Mouse (Mus musculus) forebrain, embryonic 16.5 days (tissue): ENCODE measurements around the gene Agbl3. TPM values are rescaled to one million over a fixed set of nuclear protein-coding genes. Genes with fewer than 3 reads are reported as not detected.

Experiments used
- ATAC-seq: fragments of 200-750 bp; cut with Nextera tagmentation; 2 replicates; pipeline ENCODE4 v1.8.0; 2017; ENCODE audit warnings: mild to moderate bottlenecking, moderate library complexity
- H3K27ac ChIP-seq: fragments of 300-500 bp; sonication (generic); 2 replicates; pipeline ENCODE4 v1.5.1; 2014; ENCODE audit warnings: low read length, control low read depth
- H3K27me3 ChIP-seq: fragments of 300-500 bp; sonication (generic); replicated peaks from 2 replicates; pipeline ENCODE4 v1.6.1; 2014; ENCODE audit warnings: low read length; ENCODE audit not compliant: control insufficient read depth, insufficient read depth
- H3K36me3 ChIP-seq: fragments of 300-500 bp; sonication (generic); 2 replicates; pipeline ENCODE4 v1.6.1; 2014; ENCODE audit not compliant: control insufficient read depth, insufficient read depth
- H3K4me1 ChIP-seq: fragments of 300-500 bp; sonication (generic); replicated peaks from 2 replicates; pipeline ENCODE4 v1.6.1; 2014; ENCODE audit warnings: low read length; ENCODE audit not compliant: control insufficient read depth, insufficient read depth
- H3K4me2 ChIP-seq: fragments of 300-500 bp; sonication (generic); 2 replicates; pipeline ENCODE4 v1.6.1; 2014; ENCODE audit warnings: mild to moderate bottlenecking, low read length, control low read depth
- H3K4me3 ChIP-seq: fragments of 300-500 bp; sonication (generic); replicated peaks from 2 replicates; pipeline ENCODE4 v1.5.1; 2014; ENCODE audit warnings: mild to moderate bottlenecking, low read length, control low read depth
- H3K9ac ChIP-seq: fragments of 300-500 bp; sonication (generic); replicated peaks from 2 replicates; pipeline ENCODE4 v1.6.1; 2014; ENCODE audit warnings: low read depth, low read length, control low read depth
- H3K9me3 ChIP-seq: fragments of 300-500 bp; sonication (generic); 2 replicates; pipeline ENCODE4 v1.6.1; 2016; ENCODE audit warnings: low read length; ENCODE audit not compliant: control insufficient read depth
- WGBS: fragments of 180-500 bp; shearing (Covaris S2); extraction: QIAGEN DNeasy Blood & Tissue Kit; methylation state at CpG from one replicate; pipeline ENCODE4 v1.1.7; 2014; 5-methylcytosine and 5-hydroxymethylcytosine counted together
- polyA plus RNA-seq: library from polyadenylated mRNA; unstranded; fragments of >200 nt; fragmentation: Nextera tagmentation; extraction: Ambion mirVana; gene quantifications from 2 replicates; pipeline ENCODE4 v1.2.1, GENCODE M21; 2015

The Agbl3 gene
- polyA plus RNA-seq, 1 experiment from 2014 or later, result 7.5 TPM

DNA sequence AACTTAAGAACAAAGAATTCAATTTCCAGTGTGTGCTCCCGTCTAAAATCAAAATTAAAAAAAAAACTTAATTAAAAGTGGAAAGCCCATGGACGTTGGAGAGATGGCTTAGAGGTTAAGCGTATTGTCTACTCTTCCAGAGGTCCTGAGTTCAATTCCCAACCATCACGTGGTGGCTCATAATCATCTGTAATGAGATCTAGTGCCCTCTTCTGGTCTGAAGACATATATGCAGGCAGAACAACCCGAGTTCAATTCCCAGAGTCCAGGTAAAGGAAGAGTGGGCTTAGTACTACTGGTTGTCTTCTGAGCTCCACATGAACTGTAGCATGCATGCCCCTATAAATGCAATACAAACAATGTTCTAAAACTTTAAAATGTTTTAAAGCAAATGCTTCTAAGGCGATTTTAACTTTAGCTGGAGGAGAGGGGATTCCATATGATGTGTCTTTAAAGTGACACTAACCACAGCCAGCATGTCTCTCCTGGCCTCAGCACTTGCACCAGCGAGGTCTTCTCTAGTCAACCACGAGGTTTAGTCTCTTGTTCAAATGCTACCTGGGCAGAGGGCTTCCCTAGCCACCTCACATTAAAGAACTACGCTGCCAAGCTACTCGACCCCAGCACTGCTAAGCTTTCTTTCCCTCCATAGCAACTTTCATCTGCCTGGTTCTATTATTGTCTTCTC, 2.1 kb upstream of the Agbl3 start:
- peaks cover 3% of the 10 kb centered on the region for H3K4me1 ChIP-seq
- no peak overlapping the region for H3K4me3 ChIP-seq
- no peak overlapping the region for H3K27ac ChIP-seq
- peaks cover 2% of the 10 kb centered on the region; the same call in 1 of the 2 replicates for H3K36me3 ChIP-seq
- ATAC-seq, result no peak
- WGBS, result 68% methylated on average over 10 of the region's 10 CpGs
- H3K9me3 ChIP-seq, result no peaks in the 10 kb centered on the region
- H3K27me3 ChIP-seq, result no peaks in the 10 kb centered on the region
- H3K9ac ChIP-seq, result no peak overlapping the region
- H3K4me2 ChIP-seq, result no peak overlapping the region

GRCm38 (mm10) chr6:34780943-34781289, 684 bp downstream of the Agbl3 start:
- Histone ChIP-seq H3K27me3 (no peaks in the 10 kb centered on the region), H3K27ac (peak overlapping the region; percentile 97), H3K4me3 (peak overlapping the region; percentile 75), H3K36me3 (peaks cover 4% of the 10 kb centered on the region; the same call in 1 of the 2 replicates), H3K9ac (peak overlapping the region; percentile 93), H3K9me3 (no peaks in the 10 kb centered on the region), H3K4me2 (peak overlapping the region; percentile 57), H3K4me1 (peaks cover 3% of the 10 kb centered on the region)
- no peak for ATAC-seq
- 5% methylated on average over 13 of the region's 13 CpGs for WGBS

- Histone ChIP-seq H3K9ac (no peak overlapping the region), H3K4me3 (no peak overlapping the region), H3K4me1 (peaks cover 3% of the 10 kb centered on the region), H3K4me2 (no peak overlapping the region), H3K36me3 (peaks cover 7% of the 10 kb centered on the region; the same call in 1 of the 2 replicates), H3K9me3 (no peaks in the 10 kb centered on the region), H3K27me3 (no peaks in the 10 kb centered on the region), H3K27ac (no peak overlapping the region)
- 93% methylated on average over 1 of the region's 1 CpGs for whole genome bisulfite sequencing
- no peak for ATAC-seq
These were observed 2.3 kb downstream of the Agbl3 start for GRCm38 (mm10) chr6:34782493-34782892.

DNA sequence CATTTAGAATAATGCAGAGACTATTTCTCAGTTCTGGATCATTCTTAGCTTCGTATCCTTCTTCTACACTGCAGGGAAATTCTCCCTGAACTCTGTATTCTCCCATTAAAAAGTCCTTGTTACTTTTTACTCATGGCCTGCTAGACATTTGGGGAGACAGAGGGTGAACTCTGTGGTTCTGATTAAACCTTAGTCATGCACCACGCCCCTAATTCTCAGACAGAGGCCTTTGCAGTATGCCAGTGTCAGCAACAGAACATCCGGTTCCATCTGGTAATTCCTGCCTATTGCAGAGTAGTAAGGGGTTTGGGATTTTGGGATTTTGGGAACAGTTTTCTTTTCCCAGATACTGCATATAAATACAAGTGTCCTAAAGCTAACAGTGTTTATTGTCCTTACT, 16.6 kb downstream of the Agbl3 start:
- Histone ChIP-seq H3K9ac (no peak overlapping the region), H3K27ac (no peak overlapping the region), H3K9me3 (no peaks in the 10 kb centered on the region), H3K4me1 (no peaks in the 10 kb centered on the region), H3K27me3 (no peaks in the 10 kb centered on the region), H3K4me3 (no peak overlapping the region), H3K36me3 (no peaks in the 10 kb centered on the region), H3K4me2 (no peak overlapping the region)
- ATAC-seq, result no peak
- 92% methylated on average over 3 of the region's 3 CpGs for WGBS

- Histone ChIP-seq H3K9ac (no peak overlapping the region), H3K36me3 (no peaks in the 10 kb centered on the region), H3K4me3 (no peak overlapping the region), H3K9me3 (no peaks in the 10 kb centered on the region), H3K27ac (no peak overlapping the region), H3K27me3 (no peaks in the 10 kb centered on the region), H3K4me2 (no peak overlapping the region), H3K4me1 (no peaks in the 10 kb centered on the region)
- no peak for ATAC-seq
- WGBS, result 76% methylated on average over 3 of the region's 3 CpGs
These were observed 17.7 kb downstream of the Agbl3 start for GRCm38 (mm10) chr6:34797887-34798286.

- H3K36me3 ChIP-seq, result no peaks in the 10 kb centered on the region
These were observed 25.4 kb downstream of the Agbl3 start for GRCm38 (mm10) chr6:34805582-34805981.

GRCm38 (mm10) chr6:34810651-34811050, 30.4 kb downstream of the Agbl3 start:
- H3K36me3 ChIP-seq, result no peaks in the 10 kb centered on the region
- ATAC-seq, result no peak
- no peaks in the 10 kb centered on the region for H3K27me3 ChIP-seq
- H3K9me3 ChIP-seq, result no peaks in the 10 kb centered on the region
- no peaks in the 10 kb centered on the region for H3K4me1 ChIP-seq
- no peak overlapping the region for H3K27ac ChIP-seq
- WGBS, result 93% methylated on average over 4 of the region's 4 CpGs
- no peak overlapping the region for H3K4me2 ChIP-seq
- H3K9ac ChIP-seq, result no peak overlapping the region
- no peak overlapping the region for H3K4me3 ChIP-seq

More at GRCm38 (mm10) chr6:34805582-34805981, 25.4 kb downstream of the Agbl3 start:
- H3K27me3 ChIP-seq, result no peaks in the 10 kb centered on the region
- no peaks in the 10 kb centered on the region for H3K4me1 ChIP-seq
- no peaks in the 10 kb centered on the region for H3K9me3 ChIP-seq
- H3K4me2 ChIP-seq, result no peak overlapping the region
- no peak overlapping the region for H3K27ac ChIP-seq
- 95% methylated on average over 2 of the region's 2 CpGs for WGBS
- ATAC-seq, result no peak
- no peak overlapping the region for H3K4me3 ChIP-seq
- no peak overlapping the region for H3K9ac ChIP-seq

GRCm38 (mm10) chr6:34824406-34824805, 44.2 kb downstream of the Agbl3 start:
- Histone ChIP-seq H3K9me3 (no peaks in the 10 kb centered on the region), H3K9ac (no peak overlapping the region), H3K27ac (no peak overlapping the region), H3K4me3 (no peak overlapping the region), H3K27me3 (no peaks in the 10 kb centered on the region), H3K4me1 (no peaks in the 10 kb centered on the region), H3K36me3 (no peaks in the 10 kb centered on the region), H3K4me2 (no peak overlapping the region)
- ATAC-seq, result no peak

DNA sequence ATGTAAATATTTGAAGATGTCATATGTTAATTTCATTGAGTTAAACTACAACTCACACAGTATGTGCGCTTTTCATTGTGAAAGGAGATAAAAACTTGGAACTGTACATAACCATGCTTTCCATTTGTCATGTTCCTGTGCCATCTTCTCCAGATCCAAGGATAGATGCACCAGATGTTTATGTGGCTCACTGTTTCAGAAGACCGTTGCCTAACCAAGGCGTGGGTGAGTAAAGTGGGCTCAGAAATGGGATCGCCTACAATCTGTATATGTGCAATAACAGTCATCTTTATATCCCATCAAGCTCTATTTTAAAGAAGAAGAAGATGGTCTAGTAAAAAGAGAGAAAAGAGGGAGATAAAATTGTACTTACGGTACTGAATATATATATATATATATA, 52.1 kb downstream of the Agbl3 start:
- H3K36me3 ChIP-seq, result no peaks in the 10 kb centered on the region
- H3K9ac ChIP-seq, result no peak overlapping the region
- ATAC-seq, result no peak
- WGBS, result 97% methylated on average over 5 of the region's 5 CpGs
- no peak overlapping the region for H3K4me2 ChIP-seq
- H3K27ac ChIP-seq, result no peak overlapping the region
- H3K4me1 ChIP-seq, result no peaks in the 10 kb centered on the region
- H3K4me3 ChIP-seq, result no peak overlapping the region
- no peaks in the 10 kb centered on the region for H3K27me3 ChIP-seq
- no peaks in the 10 kb centered on the region for H3K9me3 ChIP-seq

DNA sequence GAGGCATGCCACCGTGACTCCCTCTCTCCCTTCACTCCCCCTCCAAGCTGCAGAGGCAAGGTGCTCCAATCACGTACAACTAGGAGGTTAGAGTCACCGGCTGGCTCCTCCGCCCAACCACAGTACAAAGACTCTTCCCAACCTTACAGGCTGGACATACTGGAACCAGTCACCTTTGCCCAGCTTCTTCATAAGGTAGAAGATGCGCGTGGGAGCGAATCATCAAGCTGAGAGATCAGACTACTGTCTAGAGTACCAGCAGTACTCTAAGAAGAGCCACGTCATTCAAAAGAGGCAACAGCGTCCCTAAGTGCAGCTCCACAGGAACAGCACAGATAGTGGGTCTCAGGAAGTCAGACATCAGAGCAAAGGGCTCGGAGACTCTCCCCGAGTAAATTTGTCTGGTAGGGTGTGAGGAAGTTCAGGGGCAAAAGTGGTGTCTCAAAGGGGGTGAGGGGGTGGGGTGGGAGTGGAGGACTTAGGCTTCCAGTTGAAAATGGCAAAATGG, 81.4 kb downstream of the Agbl3 start:
- no peak for ATAC-seq
- Histone ChIP-seq H3K27ac (no peak overlapping the region), H3K9ac (no peak overlapping the region), H3K4me2 (no peak overlapping the region), H3K9me3 (no peaks in the 10 kb centered on the region), H3K27me3 (no peaks in the 10 kb centered on the region), H3K36me3 (no peaks in the 10 kb centered on the region), H3K4me1 (no peaks in the 10 kb centered on the region), H3K4me3 (no peak overlapping the region)
- WGBS, result 92% methylated on average over 11 of the region's 11 CpGs
